Mouse (Mus musculus): ENCODE results near the gene Ipo13.

DNA sequence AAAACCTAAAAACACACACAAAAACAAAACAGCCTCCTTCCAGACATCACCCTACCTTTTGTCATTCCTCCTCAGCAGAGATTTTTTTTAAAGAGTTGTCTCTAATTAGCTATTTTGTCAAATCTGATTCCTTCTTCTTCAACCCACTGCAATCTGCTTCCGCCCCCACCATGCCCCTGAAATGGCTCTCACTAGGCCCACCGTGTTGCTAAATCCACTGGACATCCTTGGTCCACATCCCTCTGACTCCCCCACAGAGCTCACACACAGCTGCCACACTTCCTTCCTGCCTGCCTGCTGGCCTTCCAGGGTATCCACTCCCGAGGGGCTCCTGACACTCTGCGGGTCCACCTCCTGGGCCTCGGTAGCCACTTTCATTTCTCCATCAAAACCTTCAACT lies 36.1 kb downstream of the Ipo13 start:
- no peak for TF ChIP-seq CTCF (IDR thresholded peaks at IDR 0.05; ENCODE audit: extremely low read depth, insufficient read depth, insufficient read length, insufficient replicate concordance)
- no peak for TF ChIP-seq POLR2A (IDR thresholded peaks at IDR 0.05; ENCODE audit: low read depth, low read length)

Measured in spleen, adult 2 months (tissue).